Mouse (Mus musculus) yolk sac, embryonic 10.5 days (tissue): ENCODE measurements around the gene Atg4d.
"Not testable (repeated sequence)": the region's sequence is repeated elsewhere in the genome, so short reads cannot be mapped to it uniquely, and the experiment has no call there.

ENCODE experiments used
- DNase-seq: peaks from one replicate; pipeline ENCODE4 v3.0.0-alpha.2; 2017; ENCODE audit warnings: low spot score

Atg4d gene

DNA sequence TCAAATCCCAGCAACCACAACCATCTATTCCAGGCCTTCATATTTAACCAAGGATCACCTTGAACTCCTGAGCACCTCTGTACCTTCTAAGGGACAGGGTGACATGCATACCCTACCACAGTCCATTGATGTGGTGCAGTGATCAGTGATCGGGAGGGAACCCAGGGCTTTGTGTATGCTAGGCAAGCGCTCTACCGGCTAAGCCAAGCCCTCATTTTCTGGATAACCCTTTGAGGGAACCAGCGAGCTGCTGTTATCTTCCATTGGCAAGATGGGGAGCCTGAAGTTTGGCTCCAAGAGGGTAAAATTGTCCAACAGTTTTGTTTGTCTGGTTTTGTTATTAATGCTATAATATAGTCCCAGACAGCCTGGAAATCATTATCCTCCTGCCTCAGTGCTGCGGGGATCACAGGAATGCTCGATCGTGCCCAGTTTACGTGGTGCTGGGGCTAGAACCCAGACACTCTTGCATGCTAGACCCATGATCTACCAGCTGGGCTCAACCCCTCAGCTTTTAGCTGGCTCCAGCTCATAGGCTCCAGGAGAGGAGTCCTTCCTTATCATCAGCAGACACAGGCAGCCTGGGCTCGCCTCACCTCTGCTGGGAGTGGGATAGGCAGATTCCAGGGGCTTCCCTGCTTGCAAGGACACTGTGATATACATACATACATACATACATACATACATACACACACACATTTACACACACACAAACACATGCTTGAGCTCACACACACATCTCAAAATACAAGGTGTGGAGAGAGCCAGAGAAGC, 49.5 kb downstream of the Atg4d start:
- no peak for DNase-seq

DNA sequence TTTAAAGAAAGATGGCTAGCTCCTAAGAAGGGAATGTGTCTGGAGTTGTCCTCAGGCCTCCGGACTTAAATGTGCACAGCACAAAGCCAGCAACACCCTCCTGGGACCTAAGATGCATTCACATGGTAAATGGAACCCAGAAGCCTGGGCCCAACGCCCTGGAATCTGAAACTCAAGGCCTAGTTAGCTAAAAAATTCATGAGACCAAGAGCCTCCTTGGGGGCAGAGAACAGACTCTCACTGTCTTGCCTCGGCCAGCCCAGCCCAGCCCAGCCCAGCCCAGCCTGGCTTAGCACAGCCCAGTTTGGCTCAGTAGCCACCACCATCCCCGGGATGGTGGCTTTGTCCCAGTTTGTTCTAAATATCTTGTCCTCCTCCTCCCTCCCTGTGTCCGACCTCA, 50.3 kb downstream of the Atg4d start:
- no peak for DNase-seq

GRCm38 (mm10) chr9:21316696-21317095, 51.6 kb downstream of the Atg4d start:
- no peak for DNase-seq

DNA sequence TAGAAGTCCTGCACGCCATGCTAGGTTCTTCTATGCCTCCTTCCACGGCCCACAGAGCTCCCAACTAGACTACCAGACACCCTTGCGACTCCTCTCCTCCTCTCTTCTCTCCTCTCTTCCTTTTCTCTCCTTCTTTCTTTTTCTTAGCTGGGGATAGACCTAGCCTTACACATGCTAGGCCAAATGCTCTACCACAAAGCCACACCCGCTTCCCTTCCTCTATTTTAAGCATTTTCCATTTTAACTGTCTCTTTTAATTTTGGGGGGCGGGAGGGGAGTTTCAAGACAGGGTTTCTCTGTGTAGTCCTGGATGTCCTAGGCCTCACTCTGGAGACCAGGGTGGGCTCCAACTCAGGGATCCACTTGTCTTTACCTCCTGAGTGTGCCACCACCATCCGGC, 53.7 kb downstream of the Atg4d start:
- no peak for DNase-seq

GRCm38 (mm10) chr9:21319503-21319902, 54.4 kb downstream of the Atg4d start:
- DNase-seq = no peak

DNA sequence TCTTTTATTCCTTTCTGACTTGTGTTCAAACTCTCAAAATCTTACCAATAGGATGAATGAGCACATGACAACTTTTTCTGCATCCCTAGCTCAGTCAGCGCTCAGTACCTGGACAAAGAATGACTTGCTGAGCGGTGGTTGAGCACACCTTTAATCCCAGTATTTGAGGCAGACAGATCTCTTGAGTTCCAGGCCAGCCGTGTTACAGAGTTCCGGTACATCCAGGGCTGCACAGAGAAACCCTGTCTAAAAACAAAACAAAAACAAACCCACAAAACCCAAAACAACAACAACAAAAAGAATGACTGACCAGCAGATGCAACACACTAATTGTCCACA, 55.2 kb downstream of the Atg4d start:
- DNase-seq = no peak

GRCm38 (mm10) chr9:21320619-21321512, 55.8 kb downstream of the Atg4d start, which contains the start of gene Slc44a2:
Gene Slc44a2 (plus strand): TSS chr9:21320698.
- peak; percentile 88 for DNase-seq

GRCm38 (mm10) chr9:21321513-21321835, 56.4 kb downstream of the Atg4d start:
- DNase-seq = no peak

DNA sequence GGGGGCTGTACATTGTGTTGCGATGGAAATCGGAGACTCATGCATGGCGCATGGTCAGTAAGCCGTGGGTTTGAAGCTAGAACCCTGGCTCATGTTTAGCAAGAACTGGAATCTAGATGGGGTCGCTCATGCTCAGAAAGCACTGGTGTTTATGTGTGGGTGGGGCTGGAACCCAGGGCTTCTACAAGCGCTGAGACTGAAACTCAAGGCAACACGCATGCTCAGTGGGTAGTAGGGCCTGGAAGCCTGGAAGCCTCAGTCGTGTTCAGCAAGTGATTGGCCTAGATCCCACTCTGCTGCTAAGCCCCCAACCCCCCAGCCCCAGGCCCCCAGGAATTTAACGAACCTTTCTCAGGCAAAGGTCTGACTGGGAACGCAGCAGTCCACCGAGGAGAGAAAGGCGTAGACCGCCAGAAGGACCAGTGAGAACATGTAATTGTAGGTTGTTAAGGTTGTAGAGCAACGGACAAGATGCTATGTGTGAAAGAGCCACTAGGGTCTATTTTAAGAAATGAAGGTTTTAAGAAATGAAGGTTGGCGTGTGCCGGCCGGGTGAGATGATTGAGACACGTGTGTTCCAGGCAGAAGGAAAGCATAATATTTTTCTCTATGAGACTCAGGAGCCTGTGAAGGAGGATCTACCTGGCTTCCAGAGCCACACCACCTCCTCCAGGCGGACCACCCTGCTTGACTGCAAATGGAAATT, 57.3 kb downstream of the Atg4d start:
- no peak for DNase-seq

- DNase-seq = not testable (repeated sequence)
Observed at GRCm38 (mm10) chr9:21322917-21323297, 57.8 kb downstream of the Atg4d start.

GRCm38 (mm10) chr9:21324269-21324668, 59.2 kb downstream of the Atg4d start:
- DNase-seq = no peak
